Comparison of ENCODE assay signal across 9 mouse cellular contexts in the genomic region with DNA sequence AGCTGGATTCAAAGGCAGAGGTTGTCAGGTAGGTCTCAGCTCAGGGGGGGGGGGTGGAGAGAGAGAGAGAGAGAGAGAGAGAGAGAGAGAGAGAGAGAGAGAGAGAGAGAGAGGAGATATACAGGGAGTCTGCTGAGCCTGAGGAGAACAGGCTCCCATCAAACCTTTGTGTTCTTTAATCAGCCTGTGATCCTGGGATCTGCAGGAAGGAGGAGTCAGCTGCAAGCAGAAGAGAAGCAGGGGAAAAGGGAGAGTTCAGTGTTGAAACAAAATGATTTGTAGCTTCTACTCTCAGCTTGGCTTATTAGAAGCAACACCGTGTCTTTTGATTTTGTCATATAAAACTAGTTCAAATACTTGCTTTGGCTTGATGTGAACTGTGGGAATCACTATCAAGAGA. TPM values are rescaled to one million over a fixed set of nuclear protein-coding genes. Genes with fewer than 3 reads are reported as not detected.
DNase-seq lines count a peak whose midpoint lies in the region; ATAC-seq and TF ChIP-seq lines count a peak whose summit lies in the region.
"Had no signal": no experiment of that assay in that cellular context is flagged by ENCODE, and none has a peak within 500 bp of the region (broad histone marks: within the 10 kb centered on the region; RNA-seq: fewer than 3 reads in every experiment).

A gene (minus strand): TSS at position 168 of the 400 bp plus-strand sequence.

- no peak for TF ChIP-seq POLR2A in kidney, adult 2 months (IDR thresholded peaks at IDR 0.05; ENCODE audit: low read depth, low read length)

- H3K4me1 ChIP-seq in kidney, embryonic 16.5 days (ENCODE audit: insufficient read depth, low read length): 0 out of 2 replicates have a peak, but pooled peaks cover 6% of the 10 kb centered on the region
- H3K4me1 ChIP-seq in kidney, adult 2 months (ENCODE audit: control insufficient read depth, insufficient read depth, low read length): no peaks in the 10 kb centered on the region
- H3K4me1 ChIP-seq in embryonic facial prominence, embryonic 12.5 days: no peaks in the 10 kb centered on the region
- H3K4me1 ChIP-seq in hindbrain, embryonic 16.5 days (ENCODE audit: control insufficient read depth, insufficient read depth, low read depth, low read length): no peaks in the 10 kb centered on the region; the same call in 1 of the 2 replicates
- H3K4me1 ChIP-seq in midbrain, embryonic 16.5 days (ENCODE audit: control insufficient read depth, insufficient read depth, low read length): peaks cover 7% of the 10 kb centered on the region; the same call in 1 of the 2 replicates

- H3K27ac ChIP-seq in kidney, embryonic 16.5 days (ENCODE audit: low read length): no peak within 1 kb of the TSS
- no peak within 1 kb of the TSS for H3K27ac ChIP-seq in kidney, adult 2 months (ENCODE audit: insufficient read depth, low read depth, low read length)
- H3K27ac ChIP-seq in embryonic facial prominence, embryonic 12.5 days: no peak within 1 kb of the TSS
- H3K27ac ChIP-seq in hindbrain, embryonic 16.5 days (ENCODE audit: low read depth, low read length): no peak within 1 kb of the TSS
- no peak within 1 kb of the TSS for H3K27ac ChIP-seq in midbrain, embryonic 16.5 days (ENCODE audit: low read length)

- ATAC-seq in kidney, embryonic 16.5 days (ENCODE audit: low FRiP score, low TSS enrichment): no peak
- no peak for ATAC-seq in embryonic facial prominence, embryonic 12.5 days (ENCODE audit: insufficient number of reproducible peaks, insufficient read depth, low FRiP score, low TSS enrichment)
- no peak for ATAC-seq in hindbrain, embryonic 16.5 days
- ATAC-seq in midbrain, embryonic 16.5 days: 0 out of 2 replicates have a peak, but pooled peaks have one; percentile 50

- DNase-seq in kidney, adult 2 months: no peak
- DNase-seq in frontal cortex, postnatal 25 days (ENCODE audit: low spot score in 2 of 2): no peak
- DNase-seq in layer of hippocampus, postnatal 10 days (ENCODE audit: low spot score in 2 of 2): no peak
- no peak for DNase-seq in right cerebral cortex, postnatal 14 days

- 45% methylated on average over 1 of the region's 1 CpGs for WGBS in kidney, embryonic 16.5 days
- 50% methylated on average over 1 of the region's 1 CpGs for WGBS in kidney, adult 2 months
- WGBS in embryonic facial prominence, embryonic 12.5 days: 70% methylated on average over 1 of the region's 1 CpGs
- WGBS in hindbrain, embryonic 16.5 days: 73% methylated on average over 1 of the region's 1 CpGs
- WGBS in midbrain, embryonic 16.5 days: 63% methylated on average over 1 of the region's 1 CpGs

- H3K4me3 ChIP-seq in kidney, embryonic 16.5 days (ENCODE audit: low read length): peak within 1 kb of the TSS; percentile 44
- H3K4me3 ChIP-seq in kidney, adult 2 months (ENCODE audit: insufficient read depth, low read depth, low read length): no peak within 1 kb of the TSS
- H3K4me3 ChIP-seq in embryonic facial prominence, embryonic 12.5 days: peak within 1 kb of the TSS; percentile 36
- peak within 1 kb of the TSS; percentile 69 for H3K4me3 ChIP-seq in hindbrain, embryonic 16.5 days (ENCODE audit: low read length)
- peak within 1 kb of the TSS; percentile 69 for H3K4me3 ChIP-seq in midbrain, embryonic 16.5 days (ENCODE audit: low read depth, low read length)
- H3K4me3 ChIP-seq: erythroblast, embryonic 14.5 days had no signal

- H3K36me3 ChIP-seq in kidney, embryonic 16.5 days (ENCODE audit: insufficient read depth, low read length): no peaks in the 10 kb centered on the region
- H3K36me3 ChIP-seq in kidney, adult 2 months (ENCODE audit: control insufficient read depth, insufficient read depth, low read length): no peaks in the 10 kb centered on the region
- H3K36me3 ChIP-seq in embryonic facial prominence, embryonic 12.5 days: no peaks in the 10 kb centered on the region
- no peaks in the 10 kb centered on the region for H3K36me3 ChIP-seq in hindbrain, embryonic 16.5 days (ENCODE audit: control insufficient read depth, insufficient read depth, low read length)
- no peaks in the 10 kb centered on the region for H3K36me3 ChIP-seq in midbrain, embryonic 16.5 days (ENCODE audit: control insufficient read depth, insufficient read depth, low read length)

- H3K9me3 ChIP-seq in kidney, embryonic 16.5 days (ENCODE audit: low read length): no peaks in the 10 kb centered on the region
- H3K9me3 ChIP-seq in embryonic facial prominence, embryonic 12.5 days: no peaks in the 10 kb centered on the region
- H3K9me3 ChIP-seq in hindbrain, embryonic 16.5 days (ENCODE audit: control insufficient read depth, low read length): no peaks in the 10 kb centered on the region
- H3K9me3 ChIP-seq in midbrain, embryonic 16.5 days (replicated peaks; ENCODE audit: control insufficient read depth, low read length, poor library complexity, severe bottlenecking): no peaks in the 10 kb centered on the region

- peak within 1 kb of the TSS; percentile 75 for H3K4me2 ChIP-seq in kidney, embryonic 16.5 days (replicated peaks; ENCODE audit: low read depth, low read length)
- H3K4me2 ChIP-seq in embryonic facial prominence, embryonic 12.5 days (replicated peaks): peak within 1 kb of the TSS; percentile 78
- peak within 1 kb of the TSS; percentile 94 for H3K4me2 ChIP-seq in hindbrain, embryonic 16.5 days (ENCODE audit: low read length)
- peak within 1 kb of the TSS; percentile 95 for H3K4me2 ChIP-seq in midbrain, embryonic 16.5 days (ENCODE audit: low read length)

- H3K27me3 ChIP-seq in kidney, embryonic 16.5 days (ENCODE audit: insufficient read depth, low read length): peaks cover 12% of the 10 kb centered on the region
- no peaks in the 10 kb centered on the region for H3K27me3 ChIP-seq in kidney, adult 2 months (replicated peaks; ENCODE audit: control insufficient read depth, insufficient read depth, low read length)
- H3K27me3 ChIP-seq in embryonic facial prominence, embryonic 12.5 days: peaks cover 25% of the 10 kb centered on the region
- no peaks in the 10 kb centered on the region for H3K27me3 ChIP-seq in hindbrain, embryonic 16.5 days (replicated peaks; ENCODE audit: control insufficient read depth, insufficient read depth, low read length)
- H3K27me3 ChIP-seq in midbrain, embryonic 16.5 days (ENCODE audit: control insufficient read depth, insufficient read depth, low read depth, low read length): no peaks in the 10 kb centered on the region

- H3K9ac ChIP-seq in kidney, embryonic 16.5 days (replicated peaks; ENCODE audit: low read length): no peak within 1 kb of the TSS
- 0 out of 2 replicates have a peak within 1 kb of the TSS, but pooled peaks have one; percentile 1 for H3K9ac ChIP-seq in embryonic facial prominence, embryonic 12.5 days
- H3K9ac ChIP-seq in hindbrain, embryonic 16.5 days (ENCODE audit: low read depth, low read length): peak within 1 kb of the TSS; percentile 74
- H3K9ac ChIP-seq in midbrain, embryonic 16.5 days (ENCODE audit: low read depth, low read length): peak within 1 kb of the TSS; percentile 78

- TF ChIP-seq CTCF in kidney, adult 2 months (conservative IDR thresholded peaks at IDR 0.05; ENCODE audit: insufficient read depth, insufficient read length, low read depth, low read length): no peak

RNA-seq across cellular contexts. Expression of the gene that starts here (rescaled TPM):
- polyA plus RNA-seq in kidney, embryonic 16.5 days (2015; fragmentation: Nextera tagmentation; extraction: Ambion mirVana): not detected in 2 replicates
- polyA plus RNA-seq in kidney, adult 2 months (2012; rRNA removed): not detected in 2 replicates
- 0.18 and 0.47 TPM in 2 replicates for polyA plus RNA-seq in embryonic facial prominence, embryonic 12.5 days (2016; fragmentation: Nextera tagmentation; extraction: Ambion mirVana)
- polyA plus RNA-seq in hindbrain, embryonic 16.5 days (2015; fragmentation: Nextera tagmentation; extraction: Ambion mirVana): 5.2 and 5.5 TPM in 2 replicates
- polyA plus RNA-seq in midbrain, embryonic 16.5 days (2015; fragmentation: Nextera tagmentation; extraction: Ambion mirVana): 4.8 and 5.2 TPM in 2 replicates
- 1 to 10 TPM in 1 of 2 experiments, under 1 TPM in 1; 0.91 to 1.1 TPM for total RNA-seq in layer of hippocampus, postnatal 10 days (2021)
- polyA plus RNA-seq: erythroblast, embryonic 14.5 days had no signal
